Mouse (Mus musculus) stomach, embryonic 15.5 days (tissue): ENCODE measurements around the gene Epb41l4b. TPM values are rescaled to one million over a fixed set of nuclear protein-coding genes. Genes with fewer than 3 reads are reported as not detected.

Source experiments
- ATAC-seq: fragments of 200-750 bp; cut with Nextera tagmentation; 2 replicates; pipeline ENCODE4 v1.8.0; 2017; ENCODE audit warnings: low read depth, moderate number of reproducible peaks, moderate TSS enrichment; ENCODE audit not compliant: insufficient read depth, low FRiP score
- H3K27ac ChIP-seq: fragments of 300-500 bp; sonication (generic); 2 replicates; pipeline ENCODE4 v1.5.1; 2015; ENCODE audit warnings: mild to moderate bottlenecking, inconsistent platforms
- H3K27me3 ChIP-seq: fragments of 300-500 bp; sonication (generic); replicated peaks from 2 replicates; pipeline ENCODE4 v1.6.1; 2015; ENCODE audit warnings: inconsistent platforms
- H3K36me3 ChIP-seq: fragments of 300-500 bp; sonication (generic); 2 replicates; pipeline ENCODE4 v1.6.1; 2015; ENCODE audit warnings: inconsistent platforms
- H3K4me1 ChIP-seq: fragments of 300-500 bp; sonication (generic); 2 replicates; pipeline ENCODE4 v1.6.1; 2015; ENCODE audit warnings: inconsistent platforms
- H3K4me2 ChIP-seq: fragments of 300-500 bp; sonication (generic); 2 replicates; pipeline ENCODE4 v1.6.1; 2015; ENCODE audit warnings: mild to moderate bottlenecking, inconsistent platforms
- H3K4me3 ChIP-seq: fragments of 300-500 bp; sonication (generic); replicated peaks from 2 replicates; pipeline ENCODE4 v1.5.1; 2015; ENCODE audit warnings: inconsistent platforms
- H3K9ac ChIP-seq: fragments of 300-500 bp; sonication (generic); 2 replicates; pipeline ENCODE4 v1.6.1; 2015; ENCODE audit warnings: inconsistent platforms
- H3K9me3 ChIP-seq: fragments of 300-500 bp; sonication (generic); 2 replicates; pipeline ENCODE4 v1.6.1; 2016; ENCODE audit warnings: inconsistent platforms
- WGBS: fragments of 180-500 bp; shearing (Covaris S2); methylation state at CpG from one replicate; pipeline ENCODE4 v1.1.7; 2015; 5-methylcytosine and 5-hydroxymethylcytosine counted together
- polyA plus RNA-seq: library from polyadenylated mRNA; unstranded; fragments of >200 nt; fragmentation: Nextera tagmentation; extraction: Ambion mirVana; gene quantifications from 2 replicates; pipeline ENCODE4 v1.2.1, GENCODE M21; 2015

The Epb41l4b gene
- polyA plus RNA-seq, 1 experiment from 2014 or later, result 11.4 TPM

GRCm38 (mm10) chr4:57073174-57073573, 70.1 kb downstream of the Epb41l4b start:
- Histone ChIP-seq H3K36me3 (0 out of 2 replicates have a peak, but pooled peaks cover 3% of the 10 kb centered on the region), H3K4me2 (no peak overlapping the region), H3K4me3 (no peak overlapping the region), H3K4me1 (0 out of 2 replicates have a peak, but pooled peaks cover 4% of the 10 kb centered on the region), H3K9me3 (no peaks in the 10 kb centered on the region), H3K9ac (no peak overlapping the region), H3K27me3 (no peaks in the 10 kb centered on the region), H3K27ac (no peak overlapping the region)
- WGBS, result 68% methylated on average over 14 of the region's 14 CpGs
- ATAC-seq, result no peak

DNA sequence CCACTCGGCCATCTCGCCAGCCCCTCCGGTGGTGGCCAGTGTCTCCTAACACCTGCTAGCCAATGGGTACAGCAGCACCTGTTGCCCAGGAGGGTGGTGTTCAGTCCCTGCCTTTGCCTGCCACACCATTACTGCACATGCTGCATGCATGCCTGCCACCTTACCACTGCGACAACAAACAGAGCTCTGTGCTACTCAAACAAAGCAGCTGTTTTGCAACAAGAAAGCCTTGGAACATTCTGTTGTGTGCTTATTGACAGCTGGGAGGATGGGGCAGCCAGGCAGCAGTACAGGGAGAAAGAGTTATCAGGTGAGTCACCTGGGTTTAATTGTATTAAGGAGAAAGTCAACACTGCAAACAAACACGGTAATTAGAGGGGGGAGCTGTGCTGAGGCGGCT, 72.6 kb downstream of the Epb41l4b start:
- Histone ChIP-seq H3K9me3 (no peaks in the 10 kb centered on the region), H3K27ac (no peak overlapping the region), H3K36me3 (0 out of 2 replicates have a peak, but pooled peaks cover 3% of the 10 kb centered on the region), H3K4me1 (0 out of 2 replicates have a peak, but pooled peaks cover 4% of the 10 kb centered on the region), H3K4me2 (no peak overlapping the region), H3K4me3 (no peak overlapping the region), H3K27me3 (no peaks in the 10 kb centered on the region), H3K9ac (no peak overlapping the region)
- WGBS, result 63% methylated on average over 6 of the region's 6 CpGs
- ATAC-seq, result peak; percentile 36; the same call in 1 of the 2 replicates

DNA sequence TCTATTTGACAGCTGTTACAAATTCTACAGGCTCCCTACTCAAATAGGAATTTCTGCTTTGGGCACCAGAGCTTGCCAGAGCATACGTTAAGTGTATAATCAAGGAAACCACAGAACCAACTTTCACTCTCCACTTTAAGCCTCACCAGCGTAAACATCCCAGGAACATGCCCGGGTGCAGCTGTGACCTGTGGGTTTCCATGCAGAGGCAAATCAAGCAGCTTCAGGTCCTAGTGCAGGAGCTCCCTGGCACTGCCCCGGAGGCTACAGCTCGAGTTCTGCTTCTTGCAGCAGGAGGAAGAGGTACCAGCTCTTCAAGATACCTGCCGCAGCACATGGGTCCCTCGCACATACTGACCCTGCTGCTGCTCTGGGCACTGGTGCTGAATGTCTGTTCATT, 74.8 kb downstream of the Epb41l4b start:
- no peak overlapping the region for H3K4me2 ChIP-seq
- no peak overlapping the region for H3K27ac ChIP-seq
- H3K9ac ChIP-seq, result no peak overlapping the region
- no peaks in the 10 kb centered on the region for H3K27me3 ChIP-seq
- WGBS, result 47% methylated on average over 7 of the region's 7 CpGs
- H3K4me1 ChIP-seq, result 0 out of 2 replicates have a peak, but pooled peaks cover 8% of the 10 kb centered on the region
- no peak overlapping the region for H3K4me3 ChIP-seq
- ATAC-seq, result no peak
- H3K9me3 ChIP-seq, result no peaks in the 10 kb centered on the region
- no peaks in the 10 kb centered on the region for H3K36me3 ChIP-seq

DNA sequence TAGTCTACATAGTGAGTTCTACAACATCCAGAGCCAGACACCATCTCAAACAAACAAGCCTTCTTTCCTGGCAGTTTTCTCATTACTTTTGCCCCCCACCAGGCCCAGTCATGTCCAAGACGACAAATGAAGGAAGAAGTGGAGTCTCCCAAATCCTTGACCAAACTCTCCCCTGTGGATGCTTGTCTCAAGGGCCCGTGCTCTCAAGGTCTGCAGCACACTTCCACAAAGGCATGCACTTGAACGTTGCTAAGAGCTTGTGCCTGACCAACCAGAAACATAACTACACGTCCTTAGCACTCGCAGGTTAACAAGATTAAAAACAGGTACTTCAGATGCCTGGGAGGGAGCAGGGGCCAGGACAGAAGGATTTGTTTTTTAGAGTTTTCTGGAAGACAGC, 75.4 kb downstream of the Epb41l4b start:
- Histone ChIP-seq H3K4me2 (no peak overlapping the region), H3K36me3 (no peaks in the 10 kb centered on the region), H3K27me3 (no peaks in the 10 kb centered on the region), H3K27ac (no peak overlapping the region), H3K4me3 (no peak overlapping the region), H3K9me3 (no peaks in the 10 kb centered on the region), H3K4me1 (0 out of 2 replicates have a peak, but pooled peaks cover 8% of the 10 kb centered on the region), H3K9ac (no peak overlapping the region)
- 74% methylated on average over 5 of the region's 5 CpGs for WGBS
- no peak for ATAC-seq

DNA sequence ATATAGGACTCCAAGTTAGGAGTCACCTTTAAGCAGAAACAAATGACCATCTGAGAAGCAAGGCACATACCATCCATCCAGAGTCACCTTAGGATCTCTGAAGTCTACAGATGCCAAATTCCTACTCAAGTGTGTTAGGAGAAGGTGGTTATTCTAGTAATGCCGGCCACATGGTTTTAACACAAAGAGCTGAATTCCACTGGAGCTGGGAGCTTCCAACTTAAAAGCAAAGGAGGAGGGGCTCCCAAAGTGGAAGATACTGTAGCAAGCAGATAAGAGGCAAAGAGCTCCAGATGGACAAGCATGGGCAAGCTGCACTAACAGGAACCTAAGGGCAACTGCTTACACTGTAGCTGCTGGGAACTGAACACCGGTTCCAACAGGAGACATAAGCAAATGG, 76.3 kb downstream of the Epb41l4b start:
- Histone ChIP-seq H3K27me3 (no peaks in the 10 kb centered on the region), H3K27ac (no peak overlapping the region), H3K4me1 (0 out of 2 replicates have a peak, but pooled peaks cover 8% of the 10 kb centered on the region), H3K4me2 (no peak overlapping the region), H3K9ac (no peak overlapping the region), H3K4me3 (no peak overlapping the region), H3K36me3 (no peaks in the 10 kb centered on the region), H3K9me3 (no peaks in the 10 kb centered on the region)
- ATAC-seq, result no peak
- WGBS, result 77% methylated on average over 2 of the region's 2 CpGs

- Histone ChIP-seq H3K4me3 (no peak overlapping the region), H3K9ac (no peak overlapping the region), H3K4me2 (no peak overlapping the region), H3K36me3 (no peaks in the 10 kb centered on the region), H3K9me3 (no peaks in the 10 kb centered on the region), H3K27ac (no peak overlapping the region), H3K27me3 (no peaks in the 10 kb centered on the region), H3K4me1 (0 out of 2 replicates have a peak, but pooled peaks cover 4% of the 10 kb centered on the region)
- peak; percentile 58; the same call in 1 of the 2 replicates for ATAC-seq
- 32% methylated on average over 4 of the region's 4 CpGs for WGBS
Observed at GRCm38 (mm10) chr4:57065273-57065672, 78.0 kb downstream of the Epb41l4b start.

- no peak overlapping the region for H3K27ac ChIP-seq
- ATAC-seq, result peak; percentile 39; the same call in 1 of the 2 replicates
- no peak overlapping the region for H3K4me2 ChIP-seq
- WGBS, result 29% methylated on average over 2 of the region's 2 CpGs
- no peaks in the 10 kb centered on the region for H3K27me3 ChIP-seq
- H3K4me1 ChIP-seq, result 0 out of 2 replicates have a peak, but pooled peaks cover 4% of the 10 kb centered on the region
- H3K36me3 ChIP-seq, result no peaks in the 10 kb centered on the region
- no peak overlapping the region for H3K4me3 ChIP-seq
- H3K9ac ChIP-seq, result no peak overlapping the region
- no peaks in the 10 kb centered on the region for H3K9me3 ChIP-seq
Observed at GRCm38 (mm10) chr4:57064830-57065229, 78.4 kb downstream of the Epb41l4b start.

DNA sequence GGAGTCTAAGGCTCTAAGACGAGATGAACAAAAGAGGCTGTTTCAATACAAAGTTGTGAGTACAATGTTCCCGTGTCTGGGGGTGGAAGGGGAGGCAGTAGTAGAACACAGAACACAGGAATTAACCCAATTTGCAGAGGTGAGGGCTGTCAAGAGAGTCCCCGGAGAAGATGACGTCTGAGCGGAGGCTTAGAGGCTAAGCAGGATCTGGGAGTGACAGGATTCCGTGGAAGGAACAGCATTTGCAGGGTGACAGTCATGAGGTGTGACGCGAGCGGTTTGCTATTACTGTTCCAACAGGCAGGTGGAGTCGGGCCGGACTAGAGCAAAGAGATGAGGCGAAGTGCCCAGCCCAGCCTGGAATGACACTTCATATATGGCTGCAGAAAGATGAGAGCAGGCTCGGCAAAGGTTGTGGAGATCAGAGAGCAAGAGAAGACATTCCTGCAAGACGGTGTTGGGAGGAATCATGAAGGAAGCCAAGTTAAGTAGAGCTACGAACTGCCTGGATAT, 82.9 kb downstream of the Epb41l4b start:
- no peak overlapping the region for H3K9ac ChIP-seq
- WGBS, result 80% methylated on average over 15 of the region's 15 CpGs
- H3K27ac ChIP-seq, result no peak overlapping the region
- H3K9me3 ChIP-seq, result no peaks in the 10 kb centered on the region
- H3K4me1 ChIP-seq, result 0 out of 2 replicates have a peak, but pooled peaks cover 4% of the 10 kb centered on the region
- no peak for ATAC-seq
- no peak overlapping the region for H3K4me2 ChIP-seq
- no peak overlapping the region for H3K4me3 ChIP-seq
- no peaks in the 10 kb centered on the region for H3K27me3 ChIP-seq
- no peaks in the 10 kb centered on the region for H3K36me3 ChIP-seq

GRCm38 (mm10) chr4:57058623-57059022, 84.6 kb downstream of the Epb41l4b start:
- H3K4me3 ChIP-seq, result no peak overlapping the region
- no peaks in the 10 kb centered on the region for H3K36me3 ChIP-seq
- WGBS, result 63% methylated on average over 2 of the region's 2 CpGs
- no peak overlapping the region for H3K4me2 ChIP-seq
- no peak for ATAC-seq
- H3K27me3 ChIP-seq, result no peaks in the 10 kb centered on the region
- no peaks in the 10 kb centered on the region for H3K9me3 ChIP-seq
- no peaks in the 10 kb centered on the region for H3K4me1 ChIP-seq
- H3K27ac ChIP-seq, result no peak overlapping the region
- no peak overlapping the region for H3K9ac ChIP-seq

DNA sequence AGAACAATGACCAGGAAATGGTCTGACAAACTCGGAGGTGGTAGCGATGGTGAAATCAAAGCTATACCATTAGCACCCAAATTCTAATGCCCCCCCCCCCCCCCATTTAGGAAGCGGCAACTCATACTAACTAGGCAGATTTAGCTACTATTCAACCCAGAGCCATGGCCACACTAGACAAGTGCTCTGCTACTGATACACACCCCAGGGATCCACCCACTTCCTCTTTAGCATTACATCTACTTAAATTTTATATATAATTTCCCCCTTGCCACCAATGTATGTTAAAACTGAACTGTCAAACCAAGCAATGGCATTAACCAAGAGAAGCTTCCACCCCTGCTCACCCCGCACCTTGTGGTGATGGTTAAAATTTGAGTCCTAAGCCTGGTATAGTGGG, 85.6 kb downstream of the Epb41l4b start:
- H3K4me1 ChIP-seq, result no peaks in the 10 kb centered on the region
- H3K27me3 ChIP-seq, result no peaks in the 10 kb centered on the region
- no peaks in the 10 kb centered on the region for H3K36me3 ChIP-seq
- H3K4me3 ChIP-seq, result no peak overlapping the region
- WGBS, result 92% methylated on average over 4 of the region's 4 CpGs
- no peak overlapping the region for H3K4me2 ChIP-seq
- no peaks in the 10 kb centered on the region for H3K9me3 ChIP-seq
- no peak overlapping the region for H3K9ac ChIP-seq
- no peak for ATAC-seq
- no peak overlapping the region for H3K27ac ChIP-seq

DNA sequence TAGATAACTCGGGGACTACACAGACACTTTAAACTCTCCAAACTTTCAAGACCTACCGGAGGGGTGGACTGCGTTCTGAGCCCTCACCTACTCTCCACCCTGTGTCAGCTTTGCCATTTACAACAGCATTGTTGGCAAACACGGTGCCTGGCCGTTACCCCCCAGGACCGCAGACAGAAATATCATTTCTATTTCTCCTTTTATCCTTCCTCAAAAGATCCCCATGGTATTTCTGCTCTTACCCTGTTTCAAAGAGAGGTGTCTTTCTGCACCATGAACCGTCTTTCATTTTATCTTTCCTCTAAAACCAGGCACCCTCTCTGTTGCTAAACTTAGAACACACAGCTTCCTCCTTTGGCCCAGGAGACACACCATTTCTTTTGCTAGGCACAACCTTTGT, 87.6 kb downstream of the Epb41l4b start:
- Histone ChIP-seq H3K27me3 (no peaks in the 10 kb centered on the region), H3K9me3 (no peaks in the 10 kb centered on the region), H3K27ac (no peak overlapping the region), H3K4me1 (no peaks in the 10 kb centered on the region), H3K4me3 (no peak overlapping the region), H3K36me3 (no peaks in the 10 kb centered on the region), H3K4me2 (no peak overlapping the region), H3K9ac (no peak overlapping the region)
- ATAC-seq, result no peak
- WGBS, result 69% methylated on average over 7 of the region's 7 CpGs

- 65% methylated on average over 5 of the region's 5 CpGs for WGBS
- no peak for ATAC-seq
- H3K36me3 ChIP-seq, result no peaks in the 10 kb centered on the region
- H3K27ac ChIP-seq, result no peak overlapping the region
- H3K4me1 ChIP-seq, result no peaks in the 10 kb centered on the region
- H3K9ac ChIP-seq, result no peak overlapping the region
- no peak overlapping the region for H3K4me3 ChIP-seq
- H3K4me2 ChIP-seq, result no peak overlapping the region
- H3K9me3 ChIP-seq, result no peaks in the 10 kb centered on the region
- no peaks in the 10 kb centered on the region for H3K27me3 ChIP-seq
Observed at GRCm38 (mm10) chr4:57049281-57049921, 93.8 kb downstream of the Epb41l4b start.
